Mouse (Mus musculus) heart, embryonic 16.5 days (tissue): ENCODE data around the gene Zbtb41. TPM values are rescaled to one million over a fixed set of nuclear protein-coding genes. Genes with fewer than 3 reads are reported as not detected.

Experiments
- ATAC-seq: fragments of 200-750 bp; cut with Nextera tagmentation; replicated peaks from 2 replicates; pipeline ENCODE4 v1.8.0; 2017; ENCODE audit warnings: moderate number of reproducible peaks; ENCODE audit not compliant: insufficient read depth, low FRiP score; ENCODE audit errors: extremely low read depth
- H3K27ac ChIP-seq: fragments of 300-500 bp; sonication (generic); 2 replicates; pipeline ENCODE4 v1.5.1; 2014; ENCODE audit warnings: mild to moderate bottlenecking, low read length, control low read depth, moderate library complexity
- H3K27me3 ChIP-seq: fragments of 300-500 bp; sonication (generic); 2 replicates; pipeline ENCODE4 v1.6.1; 2014; ENCODE audit warnings: low read length, mixed read lengths; ENCODE audit not compliant: control insufficient read depth, insufficient read depth
- H3K36me3 ChIP-seq: fragments of 300-500 bp; sonication (generic); 2 replicates; pipeline ENCODE4 v1.6.1; 2014; ENCODE audit not compliant: control insufficient read depth, insufficient read depth
- H3K4me1 ChIP-seq: fragments of 300-500 bp; sonication (generic); 2 replicates; pipeline ENCODE4 v1.6.1; 2014; ENCODE audit warnings: low read length, mixed read lengths; ENCODE audit not compliant: control insufficient read depth, insufficient read depth
- H3K4me2 ChIP-seq: fragments of 300-500 bp; sonication (generic); 2 replicates; pipeline ENCODE4 v1.6.1; 2014; ENCODE audit warnings: low read depth, mild to moderate bottlenecking, control low read depth, low read length
- H3K4me3 ChIP-seq: fragments of 300-500 bp; sonication (generic); 2 replicates; pipeline ENCODE4 v1.5.1; 2014; ENCODE audit warnings: mild to moderate bottlenecking, control low read depth, low read length
- H3K9ac ChIP-seq: fragments of 300-500 bp; sonication (generic); 2 replicates; pipeline ENCODE4 v1.6.1; 2014; ENCODE audit warnings: low read length, control low read depth
- H3K9me3 ChIP-seq: fragments of 300-500 bp; sonication (generic); replicated peaks from 2 replicates; pipeline ENCODE4 v1.6.1; 2016; ENCODE audit warnings: low read length; ENCODE audit not compliant: control insufficient read depth
- WGBS: fragments of 180-500 bp; shearing (Covaris S2); extraction: QIAGEN DNeasy Blood & Tissue Kit; methylation state at CpG from one replicate; pipeline ENCODE4 v1.1.7; 2014; 5-methylcytosine and 5-hydroxymethylcytosine counted together
- polyA plus RNA-seq: library from polyadenylated mRNA; unstranded; fragments of >200 nt; fragmentation: Nextera tagmentation; extraction: Ambion mirVana; gene quantifications from 2 replicates; pipeline ENCODE4 v1.2.1, GENCODE M21; 2015

Zbtb41 gene
- polyA plus RNA-seq, 1 experiment from 2014 or later = 7.0 TPM

DNA sequence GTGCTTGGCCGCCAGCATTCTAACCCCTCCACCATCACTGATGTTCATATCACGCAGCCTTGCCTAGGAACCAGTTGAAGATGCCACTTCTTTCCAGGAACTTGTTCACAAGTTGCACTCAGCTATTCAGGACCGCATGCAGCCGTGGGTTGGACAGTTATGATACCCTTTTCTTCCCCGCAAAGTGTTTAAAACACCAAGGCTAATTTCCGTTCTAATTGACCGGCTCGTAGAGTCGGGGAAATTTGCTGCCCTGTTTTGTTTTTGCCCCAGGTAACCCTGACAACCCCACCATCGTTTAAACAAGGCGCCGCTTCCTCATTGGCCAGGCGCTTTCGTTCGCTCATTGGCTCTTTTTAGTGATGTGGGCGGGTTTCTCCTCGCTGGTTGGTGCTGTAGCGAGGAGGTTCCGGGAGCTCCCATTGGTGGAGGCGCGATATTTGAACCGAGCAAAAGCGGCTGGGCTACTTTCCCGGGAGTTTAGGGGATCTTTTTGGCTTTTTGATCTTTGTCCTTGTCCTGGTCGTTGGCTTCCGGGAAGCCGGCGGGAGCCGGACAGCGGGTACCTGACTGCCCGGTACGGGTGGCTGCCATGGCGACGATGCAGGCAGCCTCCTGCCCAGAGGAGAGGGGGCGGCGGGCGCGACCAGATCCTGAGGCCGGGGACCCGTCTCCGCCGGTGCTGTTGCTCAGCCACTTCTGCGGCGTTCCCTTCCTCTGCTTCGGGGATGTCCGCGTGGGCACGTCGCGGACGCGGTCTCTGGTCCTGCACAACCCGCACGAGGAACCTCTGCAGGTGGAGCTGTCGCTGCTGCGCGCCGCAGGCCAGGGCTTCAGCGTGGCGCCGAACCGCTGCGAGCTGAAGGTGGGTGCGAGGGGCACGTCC is 32.5 kb downstream of the Zbtb41 start, which contains the start of gene Aspm:
Gene Aspm (plus strand): TSS at position 433 of the 886 bp plus-strand sequence.
- H3K9ac ChIP-seq = peak within 1 kb of the TSS; percentile 86
- no peaks in the 10 kb centered on the region for H3K9me3 ChIP-seq
- H3K4me2 ChIP-seq = peak within 1 kb of the TSS; percentile 95
- ATAC-seq = peak; percentile 99
- no peaks in the 10 kb centered on the region for H3K27me3 ChIP-seq
- H3K36me3 ChIP-seq = peaks cover 9% of the 10 kb centered on the region; the same call in 1 of the 2 replicates
- peak within 1 kb of the TSS; percentile 71 for H3K27ac ChIP-seq
- peak within 1 kb of the TSS; percentile 91 for H3K4me3 ChIP-seq
- peaks cover 20% of the 10 kb centered on the region for H3K4me1 ChIP-seq
- WGBS = 1% methylated on average over 64 of the region's 65 CpGs

DNA sequence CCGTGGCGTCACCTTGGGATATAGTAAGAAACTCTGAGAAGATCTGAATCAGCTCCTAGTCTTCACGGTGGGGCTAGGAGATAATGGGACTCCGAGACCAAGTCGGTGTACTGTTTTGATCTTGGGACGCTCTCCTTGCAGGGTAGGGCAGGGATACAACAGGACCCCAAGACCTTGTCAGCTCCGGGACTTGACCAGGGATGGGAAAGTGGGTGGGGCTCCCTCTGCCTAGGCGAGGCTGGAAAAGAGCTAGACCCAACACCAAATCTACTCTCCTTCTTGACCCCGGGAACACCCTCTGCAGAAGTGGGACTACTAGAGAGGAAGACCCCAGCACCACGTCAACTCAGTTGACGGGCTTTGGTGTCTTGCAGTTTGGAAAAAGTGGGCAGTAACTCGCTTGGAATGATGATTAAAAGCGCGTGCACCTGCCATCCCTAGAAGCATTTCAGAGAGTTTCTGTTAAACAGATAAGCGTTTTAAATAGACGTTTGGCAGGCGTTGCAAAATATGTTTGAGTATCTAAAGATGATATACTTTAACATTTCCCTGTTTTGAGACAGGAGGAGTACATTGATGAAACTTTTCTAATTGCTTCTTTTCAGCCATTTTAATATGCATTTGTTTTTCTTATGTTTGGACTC is 33.3 kb downstream of the Zbtb41 start:
- under 1% methylated on average over 17 of the region's 17 CpGs for WGBS

DNA sequence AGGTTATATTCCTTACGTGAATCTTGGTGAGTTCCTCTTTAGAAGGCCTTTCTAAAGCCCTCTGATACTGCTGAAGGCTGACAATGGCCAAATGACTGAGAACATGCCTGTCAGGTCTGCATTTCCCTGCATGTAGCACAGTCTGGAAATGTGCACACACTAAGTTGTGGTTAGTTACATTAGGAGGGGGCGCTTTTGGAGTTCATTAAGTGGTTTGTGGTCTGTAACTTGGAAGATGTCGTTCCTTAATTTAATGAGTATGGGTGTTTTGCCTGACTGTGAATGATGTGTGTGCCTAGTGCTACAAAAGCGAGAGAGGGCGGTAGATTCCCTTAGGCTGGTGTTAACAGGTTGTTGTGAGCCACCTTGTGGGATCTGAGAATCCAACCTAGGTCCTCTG is 38.7 kb downstream of the Zbtb41 start:
- Histone ChIP-seq H3K4me1 (peaks cover 9% of the 10 kb centered on the region), H3K27ac (no peak overlapping the region), H3K9ac (no peak overlapping the region), H3K9me3 (no peaks in the 10 kb centered on the region), H3K4me2 (no peak overlapping the region), H3K4me3 (no peak overlapping the region), H3K27me3 (no peaks in the 10 kb centered on the region), H3K36me3 (peaks cover 28% of the 10 kb centered on the region)
- ATAC-seq = no peak; the same call in 1 of the 2 replicates
- WGBS = 83% methylated on average over 5 of the region's 5 CpGs

More for the DNA sequence above, 33.3 kb downstream of the Zbtb41 start:
- Histone ChIP-seq H3K9me3 (no peaks in the 10 kb centered on the region), H3K4me1 (peaks cover 20% of the 10 kb centered on the region), H3K27ac (peak overlapping the region; percentile 71), H3K4me2 (peak overlapping the region; percentile 95), H3K27me3 (no peaks in the 10 kb centered on the region), H3K9ac (peak overlapping the region; percentile 86), H3K4me3 (peak overlapping the region; percentile 91), H3K36me3 (peaks cover 9% of the 10 kb centered on the region; the same call in 1 of the 2 replicates)
- ATAC-seq = peak; percentile 26; the same call in 1 of the 2 replicates

DNA sequence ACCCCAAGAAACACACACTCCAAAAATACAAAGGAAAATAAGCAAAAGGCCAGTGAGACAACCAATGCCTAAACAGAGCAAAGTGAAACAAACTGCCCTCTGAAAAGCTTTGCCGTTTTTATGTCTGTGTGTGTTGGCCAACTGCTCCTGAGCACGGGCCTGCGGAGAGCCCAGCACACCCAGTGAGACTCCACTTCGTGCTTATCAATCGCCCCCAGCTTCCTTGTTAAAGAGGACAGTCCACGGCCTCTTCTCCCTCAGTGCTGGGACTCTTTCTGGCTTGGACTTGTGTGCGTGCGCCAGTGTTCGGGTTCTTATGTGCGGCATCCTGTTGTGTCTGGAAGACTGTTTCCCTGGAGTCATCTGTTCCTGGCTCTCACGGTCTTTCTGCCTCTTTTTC is 43.8 kb downstream of the Zbtb41 start:
- Histone ChIP-seq H3K27me3 (no peaks in the 10 kb centered on the region), H3K9me3 (no peaks in the 10 kb centered on the region), H3K36me3 (peaks cover 40% of the 10 kb centered on the region), H3K4me3 (no peak overlapping the region), H3K27ac (no peak overlapping the region), H3K4me1 (no peaks in the 10 kb centered on the region), H3K9ac (no peak overlapping the region), H3K4me2 (no peak overlapping the region)
- no peak for ATAC-seq
- WGBS = 85% methylated on average over 11 of the region's 11 CpGs

GRCm38 (mm10) chr1:139478898-139479297 is 56.8 kb downstream of the Zbtb41 start:
- Histone ChIP-seq H3K36me3 (peaks cover 59% of the 10 kb centered on the region), H3K27ac (no peak overlapping the region), H3K4me1 (no peaks in the 10 kb centered on the region), H3K4me2 (no peak overlapping the region), H3K9ac (no peak overlapping the region), H3K9me3 (no peaks in the 10 kb centered on the region), H3K27me3 (no peaks in the 10 kb centered on the region), H3K4me3 (no peak overlapping the region)
- 82% methylated on average over 11 of the region's 11 CpGs for WGBS
- no peak for ATAC-seq

GRCm38 (mm10) chr1:139480246-139480645 is 58.2 kb downstream of the Zbtb41 start:
- Histone ChIP-seq H3K4me1 (no peaks in the 10 kb centered on the region), H3K9ac (no peak overlapping the region), H3K27me3 (no peaks in the 10 kb centered on the region), H3K4me2 (no peak overlapping the region), H3K27ac (no peak overlapping the region), H3K9me3 (no peaks in the 10 kb centered on the region), H3K4me3 (no peak overlapping the region), H3K36me3 (peaks cover 49% of the 10 kb centered on the region)
- no peak for ATAC-seq
- 93% methylated on average over 8 of the region's 8 CpGs for WGBS

DNA sequence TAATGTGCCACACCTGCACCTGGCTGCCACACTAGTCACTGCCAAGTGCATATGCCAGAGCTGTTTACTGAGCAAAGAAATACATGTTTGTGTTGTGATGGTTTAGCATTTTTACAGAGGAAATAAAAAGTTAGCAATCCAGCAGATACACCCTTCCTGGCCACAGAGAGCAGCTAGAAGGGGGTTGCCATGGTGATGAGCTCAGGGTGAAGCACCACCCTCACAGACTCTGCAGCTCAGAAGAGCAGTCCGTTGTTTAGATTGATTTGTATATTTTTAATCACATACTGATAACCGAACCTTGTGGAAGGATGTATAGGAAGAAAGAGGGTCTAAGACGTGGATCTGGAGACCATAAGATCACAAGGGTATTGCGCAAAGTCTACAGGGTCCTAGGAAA is 59.1 kb downstream of the Zbtb41 start:
- no peak for ATAC-seq

DNA sequence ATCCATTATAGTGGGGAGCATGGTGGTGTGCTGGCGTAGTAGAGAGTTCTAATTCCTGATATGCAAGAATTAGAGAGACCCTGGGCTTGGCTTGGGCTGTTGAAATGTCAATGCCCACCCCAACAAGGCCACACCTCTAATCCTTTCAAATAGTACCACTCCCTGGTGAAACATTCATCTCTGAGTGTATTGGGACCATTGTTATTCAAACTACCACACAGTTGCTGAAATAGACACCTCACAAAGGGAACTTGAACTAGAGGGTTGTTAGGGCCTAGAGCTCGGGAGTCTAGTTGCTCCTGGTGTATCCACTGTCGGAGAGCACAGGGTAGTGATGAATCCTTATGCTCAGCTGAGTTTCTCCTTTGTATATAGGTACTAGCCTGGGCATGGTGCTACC is 72.5 kb downstream of the Zbtb41 start:
- H3K4me2 ChIP-seq = no peak overlapping the region
- WGBS = 90% methylated on average over 3 of the region's 3 CpGs

More for the DNA sequence above, 59.1 kb downstream of the Zbtb41 start:
- Histone ChIP-seq H3K4me2 (no peak overlapping the region), H3K4me1 (no peaks in the 10 kb centered on the region), H3K9me3 (no peaks in the 10 kb centered on the region), H3K9ac (no peak overlapping the region), H3K4me3 (no peak overlapping the region), H3K27me3 (no peaks in the 10 kb centered on the region), H3K36me3 (peaks cover 41% of the 10 kb centered on the region), H3K27ac (no peak overlapping the region)
- WGBS = 89% methylated on average over 4 of the region's 4 CpGs

GRCm38 (mm10) chr1:139495408-139495807 is 73.3 kb downstream of the Zbtb41 start:
- H3K4me1 ChIP-seq = no peaks in the 10 kb centered on the region
- no peak overlapping the region for H3K9ac ChIP-seq
- H3K4me3 ChIP-seq = no peak overlapping the region
- H3K4me2 ChIP-seq = no peak overlapping the region
- H3K9me3 ChIP-seq = no peaks in the 10 kb centered on the region
- ATAC-seq = no peak
- no peaks in the 10 kb centered on the region for H3K27me3 ChIP-seq
- H3K36me3 ChIP-seq = peaks cover 36% of the 10 kb centered on the region
- WGBS = 80% methylated on average over 2 of the region's 2 CpGs
- no peak overlapping the region for H3K27ac ChIP-seq

More for the DNA sequence above, 72.5 kb downstream of the Zbtb41 start:
- ATAC-seq = no peak
- Histone ChIP-seq H3K4me3 (no peak overlapping the region), H3K4me1 (no peaks in the 10 kb centered on the region), H3K36me3 (peaks cover 43% of the 10 kb centered on the region), H3K9ac (no peak overlapping the region), H3K27me3 (no peaks in the 10 kb centered on the region), H3K27ac (no peak overlapping the region), H3K9me3 (no peaks in the 10 kb centered on the region)
